Mouse (Mus musculus): Measurements from ENCODE around the gene Ccdc181. TPM values are rescaled to one million over a fixed set of nuclear protein-coding genes. Genes with fewer than 3 reads are reported as not detected.

Gene Ccdc181
- polyA plus RNA-seq, 1 experiment from 2014 or later = 7.6 TPM

DNA sequence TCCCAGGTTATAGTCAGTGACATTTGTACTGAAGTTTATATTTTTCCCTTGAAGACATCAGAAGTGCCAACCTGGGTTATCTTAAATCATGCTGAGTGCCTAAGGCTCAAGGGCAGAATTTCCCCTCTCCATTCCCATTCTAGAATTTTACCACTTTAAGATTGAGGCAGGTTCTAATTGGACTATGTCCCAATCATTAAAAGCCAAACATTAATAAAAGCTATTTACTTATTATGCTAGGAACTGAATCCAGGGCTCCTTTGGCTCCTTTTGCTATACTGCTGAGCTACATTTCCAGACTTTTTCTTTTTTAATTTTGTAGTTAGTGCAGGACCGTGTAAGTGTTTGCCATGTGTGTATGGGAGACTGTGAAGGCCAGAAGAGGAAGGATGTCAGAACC, 23.9 kb upstream of the Ccdc181 start:
- peaks cover 2% of the 10 kb centered on the region; the same call in 1 of the 2 replicates for H3K36me3 ChIP-seq
- no peak for DNase-seq (ENCODE audit: low spot score)
- 85% methylated on average over 1 of the region's 1 CpGs for WGBS
- H3K4me3 ChIP-seq = no peak overlapping the region
- no peak overlapping the region for H3K27ac ChIP-seq
- H3K4me1 ChIP-seq = peaks cover 23% of the 10 kb centered on the region
- no peaks in the 10 kb centered on the region for H3K9me3 ChIP-seq
- H3K27me3 ChIP-seq (ENCODE audit: insufficient read depth, poor library complexity, severe bottlenecking) = no peaks in the 10 kb centered on the region

GRCm38 (mm10) chr1:164252551-164252950, 22.8 kb upstream of the Ccdc181 start:
- DNase-seq (ENCODE audit: low spot score) = no peak
- Histone ChIP-seq H3K36me3 (peaks cover 12% of the 10 kb centered on the region), H3K4me3 (no peak overlapping the region), H3K27ac (no peak overlapping the region), H3K27me3 (ENCODE audit: insufficient read depth, poor library complexity, severe bottlenecking) (no peaks in the 10 kb centered on the region), H3K9me3 (no peaks in the 10 kb centered on the region), H3K4me1 (peaks cover 22% of the 10 kb centered on the region)
- WGBS = 74% methylated on average over 5 of the region's 5 CpGs

DNA sequence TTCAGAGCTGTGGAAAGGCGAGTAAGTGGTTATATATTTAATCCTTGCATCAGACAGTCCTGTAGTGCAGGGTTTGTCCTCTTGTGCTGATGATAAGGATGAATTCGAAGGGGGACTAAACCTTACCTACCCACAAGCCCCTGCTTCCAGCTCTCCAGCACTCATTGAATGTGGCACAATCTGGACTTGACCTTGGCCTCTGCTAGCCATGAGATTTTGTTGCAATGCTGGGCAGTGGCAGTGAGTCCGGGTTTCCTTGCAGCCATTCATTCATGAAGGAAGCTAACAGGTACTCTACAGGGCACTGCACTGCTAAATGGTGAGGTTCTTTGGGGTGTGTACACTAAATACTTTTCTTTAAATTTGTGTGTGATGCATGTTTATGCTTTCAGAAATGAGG, 20.5 kb upstream of the Ccdc181 start:
- 68% methylated on average over 3 of the region's 3 CpGs for WGBS
- no peak overlapping the region for H3K4me3 ChIP-seq
- no peak for DNase-seq (ENCODE audit: low spot score)
- H3K27me3 ChIP-seq (ENCODE audit: insufficient read depth, poor library complexity, severe bottlenecking) = no peaks in the 10 kb centered on the region
- peaks cover 17% of the 10 kb centered on the region for H3K4me1 ChIP-seq
- no peaks in the 10 kb centered on the region for H3K9me3 ChIP-seq
- H3K36me3 ChIP-seq = peaks cover 12% of the 10 kb centered on the region
- no peak overlapping the region for H3K27ac ChIP-seq

DNA sequence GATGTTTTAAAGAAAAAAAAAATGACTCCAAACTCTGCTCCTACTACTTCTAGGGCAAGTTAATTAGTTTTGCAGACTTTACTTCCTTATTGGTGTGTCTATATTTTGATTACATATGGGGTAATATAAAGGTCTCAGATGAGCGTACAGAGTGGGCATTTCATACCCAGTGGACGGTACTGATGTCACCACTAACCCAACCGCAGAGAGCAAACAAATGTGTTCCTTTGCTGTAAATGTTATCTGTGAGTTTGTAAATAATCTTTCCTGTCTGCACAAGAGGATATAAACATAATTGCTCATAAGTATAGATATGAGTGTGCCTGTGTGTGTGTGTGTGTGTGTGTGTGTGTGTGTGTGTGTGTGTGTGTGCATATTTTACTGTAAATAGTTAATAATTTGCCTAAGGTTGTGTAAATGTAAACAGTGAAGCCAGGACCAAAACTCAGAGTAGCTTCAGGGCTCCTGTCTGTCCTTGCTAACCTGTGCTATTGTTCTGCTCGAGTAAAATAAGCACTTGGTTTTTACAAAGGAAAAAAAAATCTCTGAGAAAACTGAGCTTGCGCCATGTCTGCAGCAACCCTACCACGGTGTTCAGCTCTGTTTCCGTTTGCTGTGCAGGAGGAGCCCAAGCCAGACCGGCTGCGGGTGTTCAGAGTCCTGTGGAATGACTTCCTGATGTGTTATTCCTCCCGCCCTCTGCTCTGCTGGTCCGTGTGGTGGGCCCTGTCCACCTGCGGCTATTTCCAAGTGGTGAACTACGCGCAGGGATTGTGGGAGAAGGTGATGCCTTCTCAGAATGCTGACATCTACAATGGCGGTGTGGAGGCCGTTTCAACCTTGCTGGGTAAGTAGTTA, 15.0 kb upstream of the Ccdc181 start:
- 84% methylated on average over 16 of the region's 16 CpGs for WGBS
- DNase-seq (ENCODE audit: low spot score) = no peak
- Histone ChIP-seq H3K4me3 (no peak overlapping the region), H3K9me3 (no peaks in the 10 kb centered on the region), H3K4me1 (no peaks in the 10 kb centered on the region), H3K27me3 (ENCODE audit: insufficient read depth, poor library complexity, severe bottlenecking) (no peaks in the 10 kb centered on the region), H3K36me3 (peaks cover 38% of the 10 kb centered on the region), H3K27ac (no peak overlapping the region)

GRCm38 (mm10) chr1:164261553-164261952, 13.8 kb upstream of the Ccdc181 start:
- H3K27ac ChIP-seq = no peak overlapping the region
- H3K36me3 ChIP-seq = peaks cover 35% of the 10 kb centered on the region
- H3K27me3 ChIP-seq (ENCODE audit: insufficient read depth, poor library complexity, severe bottlenecking) = no peaks in the 10 kb centered on the region
- DNase-seq (ENCODE audit: low spot score) = no peak
- H3K9me3 ChIP-seq = no peaks in the 10 kb centered on the region
- H3K4me1 ChIP-seq = no peaks in the 10 kb centered on the region
- no peak overlapping the region for H3K4me3 ChIP-seq
- WGBS = 91% methylated on average over 7 of the region's 7 CpGs

GRCm38 (mm10) chr1:164270941-164271340, 4.4 kb upstream of the Ccdc181 start:
- no peaks in the 10 kb centered on the region for H3K9me3 ChIP-seq
- no peak overlapping the region for H3K4me3 ChIP-seq
- no peaks in the 10 kb centered on the region for H3K36me3 ChIP-seq
- no peaks in the 10 kb centered on the region for H3K4me1 ChIP-seq
- WGBS = 84% methylated on average over 7 of the region's 7 CpGs
- no peaks in the 10 kb centered on the region for H3K27me3 ChIP-seq (ENCODE audit: insufficient read depth, poor library complexity, severe bottlenecking)
- no peak for DNase-seq (ENCODE audit: low spot score)
- no peak overlapping the region for H3K27ac ChIP-seq

GRCm38 (mm10) chr1:164273659-164274058, 1.7 kb upstream of the Ccdc181 start:
- no peak overlapping the region for H3K4me3 ChIP-seq
- no peak overlapping the region for H3K27ac ChIP-seq
- H3K4me1 ChIP-seq = no peaks in the 10 kb centered on the region
- H3K9me3 ChIP-seq = no peaks in the 10 kb centered on the region
- 62% methylated on average over 6 of the region's 6 CpGs for WGBS
- no peak for DNase-seq (ENCODE audit: low spot score)
- H3K36me3 ChIP-seq = no peaks in the 10 kb centered on the region
- H3K27me3 ChIP-seq (ENCODE audit: insufficient read depth, poor library complexity, severe bottlenecking) = no peaks in the 10 kb centered on the region

GRCm38 (mm10) chr1:164276552-164276951, 1.2 kb downstream of the Ccdc181 start:
- H3K9me3 ChIP-seq = no peaks in the 10 kb centered on the region
- no peaks in the 10 kb centered on the region for H3K4me1 ChIP-seq
- H3K27ac ChIP-seq = no peak overlapping the region
- no peak overlapping the region for H3K4me3 ChIP-seq
- WGBS = 88% methylated on average over 3 of the region's 3 CpGs
- no peak for DNase-seq (ENCODE audit: low spot score)
- no peaks in the 10 kb centered on the region for H3K27me3 ChIP-seq (ENCODE audit: insufficient read depth, poor library complexity, severe bottlenecking)
- H3K36me3 ChIP-seq = 0 out of 2 replicates have a peak, but pooled peaks cover 5% of the 10 kb centered on the region

- Histone ChIP-seq H3K4me1 (no peaks in the 10 kb centered on the region), H3K9me3 (no peaks in the 10 kb centered on the region), H3K4me3 (no peak overlapping the region), H3K27ac (no peak overlapping the region), H3K36me3 (peaks cover 5% of the 10 kb centered on the region; the same call in 1 of the 2 replicates), H3K27me3 (ENCODE audit: insufficient read depth, poor library complexity, severe bottlenecking) (no peaks in the 10 kb centered on the region)
- 67% methylated on average over 4 of the region's 4 CpGs for WGBS
- DNase-seq (ENCODE audit: low spot score) = no peak
Measured at GRCm38 (mm10) chr1:164279332-164279731, 3.9 kb downstream of the Ccdc181 start.

DNA sequence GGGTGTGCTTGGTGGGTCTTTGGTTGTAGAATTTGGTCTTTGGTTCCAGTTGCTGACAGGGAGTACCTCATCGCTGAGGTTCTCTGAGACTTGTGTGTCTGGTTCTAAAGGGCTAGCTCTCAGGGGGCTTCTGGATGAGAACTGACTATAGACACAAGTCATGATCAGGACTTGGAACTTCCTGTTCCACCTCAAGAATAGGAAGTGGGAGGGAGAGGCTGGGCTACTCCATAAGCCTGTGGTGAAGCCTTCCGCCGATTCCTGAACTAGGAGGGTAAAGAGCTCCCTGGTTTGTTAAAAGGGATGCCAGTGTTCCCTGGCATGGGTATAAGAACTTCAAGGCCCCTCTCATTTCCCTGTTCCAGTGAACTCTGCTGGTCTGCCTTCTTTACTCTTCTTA, 8.6 kb downstream of the Ccdc181 start:
- Histone ChIP-seq H3K9me3 (no peaks in the 10 kb centered on the region), H3K36me3 (peaks cover 5% of the 10 kb centered on the region; the same call in 1 of the 2 replicates), H3K27me3 (ENCODE audit: insufficient read depth, poor library complexity, severe bottlenecking) (no peaks in the 10 kb centered on the region), H3K4me1 (peaks cover 6% of the 10 kb centered on the region; the same call in 1 of the 2 replicates), H3K4me3 (no peak overlapping the region), H3K27ac (no peak overlapping the region)
- WGBS = 86% methylated on average over 3 of the region's 3 CpGs
- no peak for DNase-seq (ENCODE audit: low spot score)

DNA sequence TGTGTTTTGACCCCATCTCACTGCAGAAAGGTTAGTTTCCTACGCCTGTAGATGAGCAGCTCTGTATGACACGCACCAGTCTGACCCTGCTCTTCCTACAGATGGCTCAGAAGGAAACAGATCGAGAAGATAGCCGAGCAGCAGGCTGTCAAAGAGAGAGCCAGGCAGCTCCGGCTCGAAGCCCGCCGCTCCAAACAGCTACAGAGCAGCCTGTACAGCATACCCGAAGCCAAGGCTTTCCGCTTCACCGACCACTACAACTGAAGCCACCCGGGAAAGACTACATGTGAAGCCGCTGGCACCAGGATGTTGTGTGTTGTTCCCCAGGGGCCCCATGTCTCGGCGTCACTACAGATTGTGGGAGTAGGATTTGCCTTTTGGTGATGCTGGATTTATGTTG, 12.0 kb downstream of the Ccdc181 start:
- H3K9me3 ChIP-seq = no peaks in the 10 kb centered on the region
- H3K4me3 ChIP-seq = no peak overlapping the region
- no peaks in the 10 kb centered on the region for H3K27me3 ChIP-seq (ENCODE audit: insufficient read depth, poor library complexity, severe bottlenecking)
- WGBS = 41% methylated on average over 15 of the region's 15 CpGs
- H3K4me1 ChIP-seq = peaks cover 6% of the 10 kb centered on the region; the same call in 1 of the 2 replicates
- peaks cover 18% of the 10 kb centered on the region for H3K36me3 ChIP-seq
- H3K27ac ChIP-seq = no peak overlapping the region
- DNase-seq (ENCODE audit: low spot score) = no peak

- Histone ChIP-seq H3K36me3 (peaks cover 56% of the 10 kb centered on the region), H3K9me3 (no peaks in the 10 kb centered on the region), H3K27me3 (ENCODE audit: insufficient read depth, poor library complexity, severe bottlenecking) (no peaks in the 10 kb centered on the region), H3K4me3 (no peak overlapping the region), H3K27ac (no peak overlapping the region), H3K4me1 (no peaks in the 10 kb centered on the region)
- WGBS = 88% methylated on average over 5 of the region's 5 CpGs
- DNase-seq (ENCODE audit: low spot score) = no peak
Measured at GRCm38 (mm10) chr1:164292040-164292439, 16.7 kb downstream of the Ccdc181 start.

DNA sequence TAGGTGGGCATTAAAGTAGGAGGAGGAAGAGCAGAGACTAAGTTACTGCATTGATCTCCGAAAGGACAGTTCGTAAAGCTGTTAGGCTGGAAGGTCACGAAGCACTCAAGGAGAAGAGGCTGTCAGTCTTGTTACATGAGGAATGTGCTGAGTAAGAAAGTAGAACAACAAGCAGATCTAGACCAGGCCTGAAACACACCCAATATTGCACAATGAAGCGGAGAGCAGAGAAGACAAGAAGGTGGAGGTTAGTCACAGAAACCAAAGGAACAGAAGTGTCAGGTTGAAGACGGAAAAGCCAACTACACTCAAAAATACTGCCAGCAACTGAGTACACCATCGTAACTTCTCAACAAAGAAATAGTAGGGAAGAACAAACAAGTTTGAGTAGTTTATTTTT, 18.7 kb downstream of the Ccdc181 start:
- no peak overlapping the region for H3K27ac ChIP-seq

More for the DNA sequence above, 18.7 kb downstream of the Ccdc181 start:
- no peaks in the 10 kb centered on the region for H3K4me1 ChIP-seq
- DNase-seq (ENCODE audit: low spot score) = no peak
- H3K36me3 ChIP-seq = peaks cover 75% of the 10 kb centered on the region
- H3K9me3 ChIP-seq = no peaks in the 10 kb centered on the region
- 80% methylated on average over 6 of the region's 6 CpGs for WGBS
- no peak overlapping the region for H3K4me3 ChIP-seq
- H3K27me3 ChIP-seq (ENCODE audit: insufficient read depth, poor library complexity, severe bottlenecking) = no peaks in the 10 kb centered on the region
